Mouse (Mus musculus) forebrain, embryonic 14.5 days (tissue): Measurements from ENCODE around the gene Atp2a2. TPM values are rescaled to one million over a fixed set of nuclear protein-coding genes. Genes with fewer than 3 reads are reported as not detected.

Experiments used
- ATAC-seq: fragments of 200-750 bp; cut with Nextera tagmentation; 2 replicates; pipeline ENCODE4 v1.8.0; 2017; ENCODE audit warnings: mild to moderate bottlenecking, moderate library complexity
- DNase-seq: peaks from one replicate; pipeline ENCODE4 v3.0.0-alpha.2; 2015; ENCODE audit warnings: low spot score
- H3K27ac ChIP-seq: fragments of 300-500 bp; sonication (generic); 2 replicates; pipeline ENCODE4 v1.5.1; 2014; ENCODE audit warnings: low read depth, mild to moderate bottlenecking, control low read depth, low read length, moderate library complexity
- H3K27me3 ChIP-seq: fragments of 300-500 bp; sonication (generic); replicated peaks from 2 replicates; pipeline ENCODE4 v1.6.1; 2014; ENCODE audit warnings: low read length, control low read depth, mixed read lengths; ENCODE audit not compliant: control insufficient read depth, insufficient read depth
- H3K36me3 ChIP-seq: fragments of 300-500 bp; sonication (generic); 2 replicates; pipeline ENCODE4 v1.6.1; 2014; ENCODE audit warnings: low read length, control low read depth; ENCODE audit not compliant: control insufficient read depth, insufficient read depth
- H3K4me1 ChIP-seq: fragments of 300-500 bp; sonication (generic); 2 replicates; pipeline ENCODE4 v1.6.1; 2014; ENCODE audit warnings: antibody characterized with exemption, low read length, control low read depth; ENCODE audit not compliant: control insufficient read depth, insufficient read depth
- H3K4me2 ChIP-seq: fragments of 300-500 bp; sonication (generic); 2 replicates; pipeline ENCODE4 v1.6.1; 2014; ENCODE audit warnings: mild to moderate bottlenecking, control low read depth, low read length
- H3K4me3 ChIP-seq: fragments of 300-500 bp; sonication (generic); 2 replicates; pipeline ENCODE4 v1.5.1; 2014; ENCODE audit warnings: low read depth, low read length, control low read depth
- H3K9ac ChIP-seq: fragments of 300-500 bp; sonication (generic); 2 replicates; pipeline ENCODE4 v1.6.1; 2014; ENCODE audit warnings: mild to moderate bottlenecking, low read length, control low read depth, moderate library complexity
- H3K9me3 ChIP-seq: fragments of 300-500 bp; sonication (generic); replicated peaks from 2 replicates; pipeline ENCODE4 v1.6.1; 2016; ENCODE audit warnings: low read length, control low read depth, mixed read lengths; ENCODE audit not compliant: control insufficient read depth
- WGBS: fragments of 180-500 bp; shearing (Covaris S2); extraction: QIAGEN DNeasy Blood & Tissue Kit; methylation state at CpG from one replicate; pipeline ENCODE4 v1.1.7; 2014; 5-methylcytosine and 5-hydroxymethylcytosine counted together
- polyA plus RNA-seq: library from polyadenylated mRNA; unstranded; fragments of >200 nt; fragmentation: Nextera tagmentation; extraction: Ambion mirVana; gene quantifications from 2 replicates; pipeline ENCODE4 v1.2.1, GENCODE M21; 2014

Gene Atp2a2
- polyA plus RNA-seq, 1 experiment from 2014 or later = 35.1 TPM

- Histone ChIP-seq H3K4me3 (no peak overlapping the region), H3K36me3 (peaks cover 93% of the 10 kb centered on the region), H3K9me3 (no peaks in the 10 kb centered on the region), H3K27me3 (no peaks in the 10 kb centered on the region), H3K4me1 (no peaks in the 10 kb centered on the region), H3K9ac (no peak overlapping the region), H3K27ac (no peak overlapping the region), H3K4me2 (no peak overlapping the region)
- ATAC-seq (no peak), DNase-seq (no peak)
- WGBS = 92% methylated on average over 3 of the region's 3 CpGs
Measured at GRCm38 (mm10) chr5:122455584-122455983, 46.4 kb downstream of the Atp2a2 start.

- DNase-seq (no peak), ATAC-seq (no peak)
- Histone ChIP-seq H3K9ac (no peak overlapping the region), H3K4me1 (no peaks in the 10 kb centered on the region), H3K4me3 (no peak overlapping the region), H3K36me3 (peaks cover 86% of the 10 kb centered on the region), H3K27ac (no peak overlapping the region), H3K27me3 (no peaks in the 10 kb centered on the region), H3K9me3 (no peaks in the 10 kb centered on the region), H3K4me2 (no peak overlapping the region)
- 95% methylated on average over 3 of the region's 3 CpGs for WGBS
Measured at GRCm38 (mm10) chr5:122454883-122455282, 47.1 kb downstream of the Atp2a2 start.

DNA sequence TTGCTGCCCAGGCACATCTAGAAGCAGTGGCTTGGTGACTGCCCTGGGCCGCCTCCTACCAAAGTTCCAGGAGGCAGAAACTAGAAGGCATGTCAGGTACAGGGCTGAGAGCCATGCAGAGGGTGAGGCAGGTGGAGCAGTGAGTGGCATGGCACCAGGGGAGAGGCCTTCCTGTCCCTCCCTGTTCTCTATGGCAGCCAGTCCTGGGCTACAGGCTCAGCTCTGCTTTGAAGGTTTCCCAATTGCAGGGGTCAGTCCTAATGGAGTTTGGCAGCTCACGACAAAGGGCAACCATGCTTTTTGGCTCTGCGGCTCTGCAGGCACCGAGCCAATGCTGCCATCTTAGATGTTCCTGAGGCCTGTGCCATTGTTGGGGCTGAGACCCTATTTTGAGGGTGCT lies 47.6 kb downstream of the Atp2a2 start:
- H3K4me2 ChIP-seq = no peak overlapping the region
- no peak for DNase-seq
- no peak overlapping the region for H3K4me3 ChIP-seq
- H3K36me3 ChIP-seq = peaks cover 82% of the 10 kb centered on the region
- no peak overlapping the region for H3K9ac ChIP-seq
- H3K27me3 ChIP-seq = no peaks in the 10 kb centered on the region
- WGBS = 87% methylated on average over 4 of the region's 4 CpGs
- ATAC-seq = no peak
- H3K4me1 ChIP-seq = no peaks in the 10 kb centered on the region
- H3K9me3 ChIP-seq = no peaks in the 10 kb centered on the region
- no peak overlapping the region for H3K27ac ChIP-seq

- peaks cover 69% of the 10 kb centered on the region for H3K36me3 ChIP-seq
- no peak overlapping the region for H3K4me2 ChIP-seq
- no peaks in the 10 kb centered on the region for H3K27me3 ChIP-seq
- DNase-seq (no peak), ATAC-seq (no peak)
- WGBS = 89% methylated on average over 6 of the region's 6 CpGs
- H3K4me3 ChIP-seq = no peak overlapping the region
- no peak overlapping the region for H3K27ac ChIP-seq
- H3K9ac ChIP-seq = no peak overlapping the region
- no peaks in the 10 kb centered on the region for H3K9me3 ChIP-seq
- H3K4me1 ChIP-seq = no peaks in the 10 kb centered on the region
Measured at GRCm38 (mm10) chr5:122453188-122453587, 48.8 kb downstream of the Atp2a2 start.

- H3K4me1 ChIP-seq = no peaks in the 10 kb centered on the region
- peaks cover 61% of the 10 kb centered on the region for H3K36me3 ChIP-seq
- H3K4me2 ChIP-seq = no peak overlapping the region
- H3K9ac ChIP-seq = no peak overlapping the region
- 86% methylated on average over 7 of the region's 7 CpGs for WGBS
- H3K27me3 ChIP-seq = no peaks in the 10 kb centered on the region
- no peak overlapping the region for H3K27ac ChIP-seq
- DNase-seq (no peak), ATAC-seq (no peak)
- H3K9me3 ChIP-seq = no peaks in the 10 kb centered on the region
- H3K4me3 ChIP-seq = no peak overlapping the region
Measured at GRCm38 (mm10) chr5:122452194-122452593, 49.8 kb downstream of the Atp2a2 start.

DNA sequence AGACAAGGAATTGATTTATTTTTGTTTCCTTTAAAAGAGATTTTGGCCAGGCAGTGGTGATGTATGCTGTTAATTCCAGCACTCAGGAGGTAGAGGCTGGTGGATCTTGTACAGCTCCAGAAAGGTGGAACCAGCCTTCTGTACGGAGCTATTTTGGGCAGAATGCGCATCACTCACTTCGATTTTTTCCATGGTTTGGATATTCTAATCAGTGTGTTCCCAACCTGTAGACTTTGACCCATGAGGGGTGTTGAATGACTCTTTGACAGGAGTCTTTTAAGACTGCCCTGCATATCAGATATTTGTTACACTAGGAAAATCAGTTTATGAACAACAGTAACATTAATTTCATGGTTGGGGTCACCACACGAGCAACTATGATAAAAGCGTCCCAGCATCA lies 50.7 kb downstream of the Atp2a2 start:
- WGBS = 94% methylated on average over 5 of the region's 5 CpGs
- Histone ChIP-seq H3K4me3 (no peak overlapping the region), H3K4me2 (no peak overlapping the region), H3K27ac (no peak overlapping the region), H3K9me3 (no peaks in the 10 kb centered on the region), H3K4me1 (no peaks in the 10 kb centered on the region), H3K36me3 (peaks cover 61% of the 10 kb centered on the region), H3K9ac (no peak overlapping the region), H3K27me3 (no peaks in the 10 kb centered on the region)
- DNase-seq = no peak
- ATAC-seq = no peak

DNA sequence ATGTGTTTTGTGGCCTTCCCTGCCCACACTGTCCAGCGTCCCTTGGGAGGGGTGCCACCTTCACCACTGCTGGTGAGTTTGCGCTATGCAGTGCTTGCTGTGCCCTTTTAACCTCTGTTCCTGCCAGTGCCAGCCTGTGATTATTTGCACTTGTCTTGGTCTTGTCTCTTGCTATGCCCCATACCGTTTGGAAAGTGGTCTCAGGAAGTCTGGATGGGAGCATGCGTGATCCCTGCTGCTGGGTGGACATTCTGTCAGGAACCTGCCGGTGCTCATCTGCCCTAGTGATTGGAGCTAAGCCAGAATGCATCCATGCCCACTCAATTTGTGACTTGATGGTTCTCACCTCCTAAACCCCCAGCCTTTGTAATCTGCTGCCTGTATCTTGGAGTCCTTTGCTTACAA lies 51.1 kb downstream of the Atp2a2 start:
- Histone ChIP-seq H3K9ac (no peak overlapping the region), H3K4me3 (no peak overlapping the region), H3K9me3 (no peaks in the 10 kb centered on the region), H3K27me3 (no peaks in the 10 kb centered on the region), H3K36me3 (peaks cover 61% of the 10 kb centered on the region), H3K27ac (no peak overlapping the region), H3K4me1 (no peaks in the 10 kb centered on the region), H3K4me2 (no peak overlapping the region)
- WGBS = 82% methylated on average over 5 of the region's 5 CpGs
- ATAC-seq (no peak), DNase-seq (no peak)

- no peak for DNase-seq
- Histone ChIP-seq H3K9me3 (no peaks in the 10 kb centered on the region), H3K27ac (no peak overlapping the region), H3K4me3 (no peak overlapping the region), H3K27me3 (no peaks in the 10 kb centered on the region), H3K9ac (no peak overlapping the region), H3K36me3 (peaks cover 61% of the 10 kb centered on the region), H3K4me2 (no peak overlapping the region), H3K4me1 (no peaks in the 10 kb centered on the region)
- ATAC-seq = no peak
- WGBS = 45% methylated on average over 7 of the region's 7 CpGs
Measured at GRCm38 (mm10) chr5:122449946-122450345, 52.1 kb downstream of the Atp2a2 start.

GRCm38 (mm10) chr5:122448869-122449268 lies 53.2 kb downstream of the Atp2a2 start:
- 87% methylated on average over 5 of the region's 5 CpGs for WGBS
- H3K9ac ChIP-seq = no peak overlapping the region

More at GRCm38 (mm10) chr5:122448869-122449268, 53.2 kb downstream of the Atp2a2 start:
- ATAC-seq (no peak), DNase-seq (no peak)
- H3K27me3 ChIP-seq = no peaks in the 10 kb centered on the region
- no peaks in the 10 kb centered on the region for H3K9me3 ChIP-seq
- H3K4me3 ChIP-seq = no peak overlapping the region
- H3K4me2 ChIP-seq = no peak overlapping the region
- H3K36me3 ChIP-seq = peaks cover 61% of the 10 kb centered on the region
- no peak overlapping the region for H3K27ac ChIP-seq
- no peaks in the 10 kb centered on the region for H3K4me1 ChIP-seq
